Mouse (Mus musculus) forebrain, embryonic 11.5 days (tissue): Measurements from ENCODE around the gene Ddx54. TPM values are rescaled to one million over a fixed set of nuclear protein-coding genes. Genes with fewer than 3 reads are reported as not detected.

Experiments
- ATAC-seq: fragments of 200-750 bp; cut with Nextera tagmentation; replicated peaks from 2 replicates; pipeline ENCODE4 v1.8.0; 2017; ENCODE audit warnings: moderate TSS enrichment; ENCODE audit not compliant: low FRiP score
- DNase-seq: peaks from one replicate; pipeline ENCODE4 v3.0.0-alpha.2; 2017; ENCODE audit warnings: low spot score
- H3K27ac ChIP-seq: fragments of 300-500 bp; sonication (generic); 2 replicates; pipeline ENCODE4 v1.5.1; 2014; ENCODE audit warnings: low read depth, low read length
- H3K27me3 ChIP-seq: fragments of 300-500 bp; sonication (generic); 2 replicates; pipeline ENCODE4 v1.6.1; 2014; ENCODE audit warnings: mild to moderate bottlenecking, low read length, mixed read lengths; ENCODE audit not compliant: control insufficient read depth, insufficient read depth
- H3K36me3 ChIP-seq: fragments of 300-500 bp; sonication (generic); 2 replicates; pipeline ENCODE4 v1.6.1; 2014; ENCODE audit warnings: mild to moderate bottlenecking, low read length, moderate library complexity, mixed read lengths; ENCODE audit not compliant: control insufficient read depth, insufficient read depth
- H3K4me1 ChIP-seq: fragments of 300-500 bp; sonication (generic); replicated peaks from 2 replicates; pipeline ENCODE4 v1.6.1; 2014; ENCODE audit warnings: low read length, mixed read lengths; ENCODE audit not compliant: control insufficient read depth, insufficient read depth
- H3K4me2 ChIP-seq: fragments of 300-500 bp; sonication (generic); 2 replicates; pipeline ENCODE4 v1.6.1; 2014; ENCODE audit warnings: low read depth, mild to moderate bottlenecking, low read length, moderate library complexity, mixed read lengths; ENCODE audit not compliant: severe bottlenecking
- H3K4me3 ChIP-seq: fragments of 300-500 bp; sonication (generic); 2 replicates; pipeline ENCODE4 v1.5.1; 2014; ENCODE audit warnings: low read depth, low read length
- H3K9ac ChIP-seq: fragments of 300-500 bp; sonication (generic); 2 replicates; pipeline ENCODE4 v1.6.1; 2014; ENCODE audit warnings: low read length
- H3K9me3 ChIP-seq: fragments of 300-500 bp; sonication (generic); 2 replicates; pipeline ENCODE4 v1.6.1; 2016; ENCODE audit warnings: low read length, mixed read lengths; ENCODE audit not compliant: control insufficient read depth
- WGBS: fragments of 180-500 bp; shearing (Covaris S2); extraction: QIAGEN DNeasy Blood & Tissue Kit; methylation state at CpG from one replicate; pipeline ENCODE4 v1.1.7; 2014; 5-methylcytosine and 5-hydroxymethylcytosine counted together
- polyA plus RNA-seq: library from polyadenylated mRNA; unstranded; fragments of >200 nt; fragmentation: Nextera tagmentation; extraction: Ambion mirVana; gene quantifications from 2 replicates; pipeline ENCODE4 v1.2.1, GENCODE M21; 2014

Gene Ddx54
- polyA plus RNA-seq, 1 experiment from 2014 or later = 45.7 TPM

DNA sequence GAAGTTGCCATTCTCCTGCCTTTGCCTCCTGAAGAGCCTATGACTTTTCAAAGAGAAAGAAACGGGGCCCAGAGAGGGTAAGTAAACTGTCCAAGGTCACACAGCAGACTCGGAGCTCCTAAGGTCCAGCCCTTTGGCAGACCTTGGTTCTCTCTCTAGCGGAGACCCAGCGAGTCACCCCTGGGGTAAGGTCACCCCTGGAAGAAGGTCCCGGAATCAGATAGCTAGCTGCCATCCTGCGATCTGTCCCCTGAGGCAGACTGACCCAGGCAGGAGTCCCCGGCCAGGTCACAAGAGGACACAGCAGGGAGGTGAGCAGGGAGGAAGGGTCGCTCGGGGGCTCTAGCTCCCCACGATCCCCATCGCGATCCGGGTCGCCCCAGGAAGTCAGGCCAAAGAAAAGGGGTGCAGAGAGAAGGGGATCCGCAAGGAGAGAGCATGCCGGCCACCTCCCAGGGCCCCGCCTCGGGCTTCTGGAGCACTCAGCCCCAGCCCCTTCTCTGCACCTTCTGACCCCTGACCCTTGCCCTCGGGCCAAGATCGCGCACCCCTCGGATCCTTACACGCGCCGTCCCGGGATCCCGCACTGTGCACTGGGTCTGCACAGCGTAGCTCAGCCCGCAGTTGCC, 24.5 kb upstream of the Ddx54 start:
- H3K9ac ChIP-seq = peak overlapping the region; percentile 82
- ATAC-seq (0 out of 2 replicates have a peak, but pooled peaks have one; percentile 5), DNase-seq (no peak)
- H3K27me3 ChIP-seq = no peaks in the 10 kb centered on the region
- no peaks in the 10 kb centered on the region for H3K9me3 ChIP-seq
- peaks cover 10% of the 10 kb centered on the region for H3K4me1 ChIP-seq
- no peak overlapping the region for H3K27ac ChIP-seq
- H3K4me3 ChIP-seq = peak overlapping the region; percentile 67
- WGBS = 3% methylated on average over 26 of the region's 29 CpGs
- no peaks in the 10 kb centered on the region for H3K36me3 ChIP-seq
- H3K4me2 ChIP-seq = peak overlapping the region; percentile 95

DNA sequence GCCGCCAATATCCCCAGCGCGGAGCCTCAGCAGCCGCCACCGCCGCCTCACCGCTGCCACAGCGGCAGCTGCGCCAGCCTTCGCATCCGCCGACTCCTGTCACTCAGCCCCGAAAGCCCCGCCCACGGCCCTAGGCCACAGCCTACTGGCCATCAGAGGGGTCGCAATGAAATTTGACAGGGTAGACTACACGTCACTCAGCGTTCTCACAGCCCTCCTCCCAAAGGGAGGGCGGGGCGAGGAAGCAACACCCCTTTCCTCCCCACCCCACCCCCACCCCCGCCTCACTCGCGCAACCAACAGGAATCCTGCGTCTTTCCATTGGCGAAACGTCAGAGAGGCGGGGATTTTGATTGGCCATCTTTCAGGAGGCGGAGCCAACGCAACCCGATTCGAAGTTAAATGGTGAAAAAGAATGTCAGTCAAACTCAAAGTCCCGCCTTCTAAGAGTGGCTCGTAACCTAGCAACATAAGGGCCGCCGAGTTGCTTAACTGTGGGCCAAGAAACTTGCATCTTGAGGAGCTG, 23.9 kb upstream of the Ddx54 start, which contains the start of the genes Tpcn1 and Iqcd:
Gene Tpcn1 (minus strand): TSS at position 105 of the 526 bp plus-strand sequence.
Gene Iqcd (plus strand): TSS at position 448 of the 526 bp plus-strand sequence.
- no peaks in the 10 kb centered on the region for H3K9me3 ChIP-seq
- under 1% methylated on average over 35 of the region's 35 CpGs for WGBS
- no peaks in the 10 kb centered on the region for H3K27me3 ChIP-seq

DNA sequence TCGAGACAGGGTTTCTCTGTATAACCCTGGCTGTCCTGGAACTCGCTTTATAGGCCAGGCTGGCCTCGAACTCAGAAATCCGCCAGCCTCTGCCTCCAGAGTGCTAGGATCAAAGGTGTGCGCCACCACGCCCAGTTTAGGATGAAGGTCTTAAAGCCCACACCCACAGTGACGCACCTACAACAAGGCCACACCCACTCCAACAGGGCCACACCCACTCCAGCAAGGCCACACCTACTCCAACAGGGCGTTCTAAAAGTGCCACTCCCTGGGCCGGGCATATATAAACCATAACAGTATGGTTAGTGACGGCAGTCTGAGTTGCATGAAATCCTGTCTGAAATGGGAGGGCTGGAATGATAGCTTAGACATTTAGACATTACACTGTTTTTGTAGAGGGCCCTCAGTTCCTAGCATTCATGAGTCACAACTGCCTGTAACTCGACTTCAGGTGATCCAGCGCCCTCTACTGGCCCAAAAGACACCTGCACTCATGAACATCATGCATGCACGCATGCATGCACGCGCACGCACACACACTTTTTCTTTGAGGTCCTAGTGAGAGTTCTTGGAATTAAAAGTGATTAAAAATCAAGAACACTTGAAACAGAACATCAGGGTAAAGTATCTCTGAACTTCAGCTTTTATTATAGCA, 22.1 kb upstream of the Ddx54 start:
- H3K27ac ChIP-seq = no peak overlapping the region
- H3K9ac ChIP-seq = no peak overlapping the region
- no peak overlapping the region for H3K4me2 ChIP-seq
- no peaks in the 10 kb centered on the region for H3K36me3 ChIP-seq
- no peak for ATAC-seq
- H3K27me3 ChIP-seq = no peaks in the 10 kb centered on the region
- peak; percentile 71 for DNase-seq
- H3K9me3 ChIP-seq = no peaks in the 10 kb centered on the region
- H3K4me1 ChIP-seq = peaks cover 10% of the 10 kb centered on the region
- H3K4me3 ChIP-seq = no peak overlapping the region
- 77% methylated on average over 16 of the region's 16 CpGs for WGBS

More for the DNA sequence above, 23.9 kb upstream of the Ddx54 start, which contains the start of the genes Tpcn1 and Iqcd:
- peak; percentile 99 for DNase-seq
- no peaks in the 10 kb centered on the region for H3K36me3 ChIP-seq
- H3K27ac ChIP-seq = no peak within 1 kb of the TSS
- peak within 1 kb of the TSS; percentile 82 for H3K9ac ChIP-seq
- ATAC-seq = peak; percentile 98
- H3K4me1 ChIP-seq = peaks cover 10% of the 10 kb centered on the region
- H3K4me3 ChIP-seq = peak within 1 kb of the TSS; percentile 67
- peak within 1 kb of the TSS; percentile 95 for H3K4me2 ChIP-seq

DNA sequence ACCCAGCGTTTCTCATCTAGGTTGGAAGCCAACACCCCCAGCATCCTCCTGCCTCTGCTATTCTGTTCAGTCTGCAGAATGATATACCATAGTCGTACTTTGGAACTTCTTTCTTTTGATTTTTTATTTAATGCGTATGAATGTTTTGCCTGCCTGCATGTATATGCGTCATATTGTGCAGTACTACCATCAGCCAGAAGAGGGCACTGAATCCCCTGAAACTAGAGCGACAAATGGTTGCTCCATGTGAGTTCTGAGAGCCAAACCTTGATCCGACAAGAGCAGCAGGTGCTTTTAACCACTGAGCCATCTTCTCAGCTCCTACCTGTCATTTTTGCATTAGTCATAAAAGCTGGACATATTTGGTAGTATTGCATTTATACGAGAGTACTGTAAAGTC, 20.4 kb upstream of the Ddx54 start:
- Histone ChIP-seq H3K9me3 (no peaks in the 10 kb centered on the region), H3K27ac (no peak overlapping the region), H3K27me3 (no peaks in the 10 kb centered on the region), H3K9ac (no peak overlapping the region), H3K4me1 (peaks cover 10% of the 10 kb centered on the region), H3K4me3 (no peak overlapping the region), H3K4me2 (no peak overlapping the region), H3K36me3 (no peaks in the 10 kb centered on the region)
- 68% methylated on average over 7 of the region's 7 CpGs for WGBS
- ATAC-seq = no peak
- DNase-seq = no peak

DNA sequence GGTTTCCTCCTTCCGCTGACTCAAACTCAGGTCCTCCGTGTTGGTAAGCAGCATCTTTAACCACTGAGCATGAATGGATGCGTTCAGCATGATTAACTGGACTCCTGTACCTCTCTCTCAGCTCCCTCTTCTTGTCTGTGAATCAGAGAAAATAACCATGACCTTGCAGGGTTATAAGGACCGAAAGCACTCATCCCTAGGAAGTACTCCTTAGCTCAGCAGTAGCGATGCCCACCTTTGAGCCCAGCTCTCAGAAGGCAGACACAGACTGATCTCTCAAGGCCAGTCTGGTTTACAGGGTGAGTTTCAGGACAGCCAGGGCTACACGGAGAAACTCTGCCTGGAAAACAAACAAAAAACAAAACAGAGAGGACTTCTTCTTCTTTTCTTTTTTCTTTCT, 18.1 kb upstream of the Ddx54 start:
- H3K4me1 ChIP-seq = no peaks in the 10 kb centered on the region
- no peak for ATAC-seq
- H3K4me3 ChIP-seq = no peak overlapping the region
- H3K4me2 ChIP-seq = no peak overlapping the region
- no peaks in the 10 kb centered on the region for H3K27me3 ChIP-seq
- H3K9me3 ChIP-seq = no peaks in the 10 kb centered on the region
- no peaks in the 10 kb centered on the region for H3K36me3 ChIP-seq
- WGBS = 84% methylated on average over 6 of the region's 6 CpGs
- DNase-seq = no peak
- H3K9ac ChIP-seq = no peak overlapping the region
- H3K27ac ChIP-seq = no peak overlapping the region

DNA sequence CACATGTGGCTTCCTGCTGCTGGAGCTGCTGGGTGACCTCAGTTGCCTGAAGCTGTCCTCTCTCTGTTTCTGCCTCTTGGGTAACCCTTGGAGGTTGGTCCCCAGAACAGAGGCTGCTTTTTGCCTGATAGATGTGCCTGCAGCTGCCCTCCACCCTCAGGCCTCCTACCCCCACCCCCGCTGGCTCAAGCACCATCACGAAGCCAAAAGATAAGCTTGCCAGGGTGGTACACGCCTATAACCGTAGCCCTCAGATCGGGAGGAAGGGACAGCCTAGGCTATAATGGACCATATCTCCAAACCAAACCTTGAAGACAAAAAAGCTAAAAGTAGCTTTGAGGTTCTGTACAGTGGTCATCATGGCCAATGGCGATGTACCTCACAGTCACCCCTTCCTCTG, 12.9 kb upstream of the Ddx54 start:
- Histone ChIP-seq H3K27ac (no peak overlapping the region), H3K36me3 (no peaks in the 10 kb centered on the region), H3K9ac (no peak overlapping the region), H3K9me3 (no peaks in the 10 kb centered on the region), H3K27me3 (no peaks in the 10 kb centered on the region), H3K4me3 (no peak overlapping the region), H3K4me1 (no peaks in the 10 kb centered on the region), H3K4me2 (no peak overlapping the region)
- ATAC-seq (no peak), DNase-seq (no peak)
- WGBS = 96% methylated on average over 6 of the region's 6 CpGs

DNA sequence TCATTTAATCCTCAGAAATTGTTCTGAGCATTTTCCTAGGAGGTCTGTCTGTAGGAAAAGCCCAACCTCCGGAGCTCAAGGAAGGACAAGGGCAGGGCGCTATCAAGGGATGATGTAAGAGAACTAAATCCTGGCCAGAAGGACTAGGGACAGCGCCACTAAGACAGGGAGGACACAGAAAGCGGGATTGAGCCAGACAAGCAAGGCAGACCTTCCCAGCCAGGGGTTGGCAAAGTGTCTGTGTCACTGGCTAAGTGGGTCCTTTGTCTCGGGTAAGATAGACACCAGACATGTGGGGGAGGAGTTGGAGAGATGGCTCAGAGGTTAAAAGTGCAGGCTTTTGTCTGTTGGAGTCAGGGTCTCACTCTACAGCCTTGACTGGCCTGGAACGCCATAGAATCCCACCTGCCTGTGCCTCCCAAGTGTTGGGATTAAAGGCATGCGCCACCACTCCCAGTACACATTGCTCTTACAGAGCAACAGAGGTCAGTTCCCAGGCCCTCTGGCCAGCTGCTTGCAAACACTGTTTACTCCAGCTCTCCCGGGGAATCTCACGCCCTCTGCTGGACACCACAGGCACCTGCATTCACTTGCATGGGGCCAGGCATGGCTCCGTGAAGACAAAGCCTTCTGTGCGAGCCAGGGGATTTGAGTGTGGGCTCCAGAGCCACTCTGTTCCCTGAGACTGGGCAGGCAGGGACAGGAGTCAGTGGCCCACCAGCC, 11.4 kb upstream of the Ddx54 start:
- ATAC-seq (no peak), DNase-seq (no peak)
- H3K27me3 ChIP-seq = no peaks in the 10 kb centered on the region
- H3K9ac ChIP-seq = no peak overlapping the region
- H3K36me3 ChIP-seq = no peaks in the 10 kb centered on the region
- H3K9me3 ChIP-seq = no peaks in the 10 kb centered on the region
- WGBS = 60% methylated on average over 11 of the region's 11 CpGs
- no peak overlapping the region for H3K4me3 ChIP-seq
- H3K4me1 ChIP-seq = peaks cover 3% of the 10 kb centered on the region; the same call in 1 of the 2 replicates
- no peak overlapping the region for H3K27ac ChIP-seq
- no peak overlapping the region for H3K4me2 ChIP-seq

DNA sequence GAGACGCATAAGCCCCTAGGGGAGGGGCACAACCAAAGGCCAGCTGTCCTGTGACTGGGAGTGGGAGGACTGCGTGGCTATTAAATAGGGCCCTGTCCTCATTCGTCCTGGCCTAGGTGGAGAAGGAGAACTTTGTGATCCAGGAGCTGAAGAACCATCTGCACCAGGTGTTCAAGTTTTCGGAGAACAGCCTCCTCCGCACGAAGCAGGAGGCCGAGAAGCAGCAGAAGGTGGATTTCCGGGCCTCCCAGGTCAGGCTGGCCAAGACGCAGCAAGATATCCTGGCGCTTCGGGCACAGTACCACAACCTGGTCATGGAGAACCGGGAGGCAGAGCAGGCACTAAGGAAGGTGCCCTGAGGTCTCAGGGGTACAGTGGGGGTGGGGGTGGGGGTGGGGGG, 10.3 kb upstream of the Ddx54 start:
- Histone ChIP-seq H3K9me3 (no peaks in the 10 kb centered on the region), H3K4me2 (no peak overlapping the region), H3K27me3 (no peaks in the 10 kb centered on the region), H3K36me3 (no peaks in the 10 kb centered on the region), H3K4me3 (no peak overlapping the region), H3K9ac (no peak overlapping the region), H3K27ac (no peak overlapping the region), H3K4me1 (peaks cover 3% of the 10 kb centered on the region; the same call in 1 of the 2 replicates)
- DNase-seq (no peak), ATAC-seq (no peak)
- WGBS = 90% methylated on average over 12 of the region's 12 CpGs
